Mouse (Mus musculus) lung, postnatal 0 days (tissue): ENCODE measurements around the gene Ifnl3.

Source experiments
- CTCF ChIP-seq: IDR thresholded peaks from 2 replicates; pipeline ENCODE4 v1.5.1; 2016; ENCODE audit warnings: antibody characterized with exemption, mild to moderate bottlenecking
- EP300 ChIP-seq: IDR thresholded peaks from 2 replicates; pipeline ENCODE4 v1.6.1; 2016; ENCODE audit warnings: antibody characterized with exemption, mild to moderate bottlenecking, control low read depth

DNA sequence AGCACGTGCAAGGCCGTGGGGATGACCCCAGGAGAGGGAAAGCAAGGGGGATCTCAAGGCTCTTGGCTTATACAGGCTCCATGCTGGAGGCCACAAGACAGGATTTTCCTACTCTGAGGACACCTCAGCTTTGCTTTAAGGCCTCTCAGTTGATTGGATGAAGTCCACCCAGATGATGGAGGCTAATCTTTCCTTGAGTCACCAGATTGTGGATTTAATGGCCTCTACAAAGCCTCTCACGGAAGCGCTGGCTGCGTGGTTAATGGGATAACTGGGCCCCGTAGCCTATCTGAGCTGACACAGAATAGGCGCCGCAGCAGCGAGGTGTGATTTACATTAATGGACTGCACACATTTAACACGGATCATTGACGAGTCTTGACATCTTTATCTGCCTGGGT lies 27.2 kb upstream of the Ifnl3 start:
- TF ChIP-seq EP300: no peak
- TF ChIP-seq CTCF: no peak
